Mouse (Mus musculus) forebrain, embryonic 10.5 days (tissue): ENCODE data around the gene Dcaf11. TPM values are rescaled to one million over a fixed set of nuclear protein-coding genes. Genes with fewer than 3 reads are reported as not detected.
A peak's percentile ranks its signal among the peaks of the same experiment; 100 is the strongest.

ENCODE experiments used
- DNase-seq: peaks from one replicate; pipeline ENCODE4 v3.0.0-alpha.2; 2017; ENCODE audit warnings: low spot score; ENCODE audit errors: extremely low spot score
- H3K27ac ChIP-seq: fragments of 300-500 bp; sonication (generic); 2 replicates; pipeline ENCODE4 v1.5.1; 2016; ENCODE audit warnings: mild to moderate bottlenecking
- H3K27me3 ChIP-seq: fragments of 300-500 bp; sonication (generic); 2 replicates; pipeline ENCODE4 v1.6.1; 2016; ENCODE audit warnings: mild to moderate bottlenecking; ENCODE audit not compliant: poor library complexity, severe bottlenecking
- H3K36me3 ChIP-seq: fragments of 300-500 bp; sonication (generic); replicated peaks from 2 replicates; pipeline ENCODE4 v1.6.1; 2016; ENCODE audit warnings: mild to moderate bottlenecking, moderate library complexity
- H3K4me1 ChIP-seq: fragments of 300-500 bp; sonication (generic); 2 replicates; pipeline ENCODE4 v1.6.1; 2016
- H3K4me3 ChIP-seq: fragments of 300-500 bp; sonication (generic); 2 replicates; pipeline ENCODE4 v1.5.1; 2016; ENCODE audit warnings: mild to moderate bottlenecking, moderate library complexity
- H3K9me3 ChIP-seq: fragments of 300-500 bp; sonication (generic); 2 replicates; pipeline ENCODE4 v1.6.1; 2016; ENCODE audit warnings: mild to moderate bottlenecking, moderate library complexity
- WGBS: fragments of 180-500 bp; shearing (Covaris S2); methylation state at CpG from one replicate; pipeline ENCODE4 v1.1.7; 2016; 5-methylcytosine and 5-hydroxymethylcytosine counted together
- polyA plus RNA-seq: library from polyadenylated mRNA; unstranded; fragments of >200 nt; fragmentation: Nextera tagmentation; extraction: Ambion mirVana; gene quantifications from 2 replicates; pipeline ENCODE4 v1.2.1, GENCODE M21; 2016

Gene Dcaf11
- polyA plus RNA-seq, 1 experiment from 2014 or later = 73.3 TPM

GRCm38 (mm10) chr14:55558740-55559448 is 912 bp upstream of the Dcaf11 start:
- H3K4me1 ChIP-seq = peaks cover 25% of the 10 kb centered on the region
- H3K4me3 ChIP-seq = peak overlapping the region; percentile 66
- WGBS = 63% methylated on average over 6 of the region's 6 CpGs
- H3K9me3 ChIP-seq = no peaks in the 10 kb centered on the region
- peaks cover 8% of the 10 kb centered on the region; the same call in 1 of the 2 replicates for H3K36me3 ChIP-seq
- H3K27me3 ChIP-seq = no peaks in the 10 kb centered on the region
- DNase-seq = no peak
- peak overlapping the region; percentile 94; the same call in 1 of the 2 replicates for H3K27ac ChIP-seq

- H3K4me3 ChIP-seq = peak within 1 kb of the TSS; percentile 66
- WGBS = under 1% methylated on average over 51 of the region's 51 CpGs
- H3K27ac ChIP-seq = peak within 1 kb of the TSS; percentile 94
- H3K4me1 ChIP-seq = peaks cover 25% of the 10 kb centered on the region
- peaks cover 23% of the 10 kb centered on the region for H3K36me3 ChIP-seq
- H3K9me3 ChIP-seq = no peaks in the 10 kb centered on the region
- peak; percentile 98 for DNase-seq
- no peaks in the 10 kb centered on the region for H3K27me3 ChIP-seq
These were observed 632 bp downstream of the Dcaf11 start, which contains the start of gene A730061H03Rik for GRCm38 (mm10) chr14:55560202-55561073. Gene A730061H03Rik (minus strand): TSS chr14:55560406.

GRCm38 (mm10) chr14:55561860-55562259 is 2.1 kb downstream of the Dcaf11 start:
- Histone ChIP-seq H3K9me3 (no peaks in the 10 kb centered on the region), H3K36me3 (peaks cover 37% of the 10 kb centered on the region), H3K27ac (no peak overlapping the region), H3K4me3 (no peak overlapping the region), H3K4me1 (peaks cover 22% of the 10 kb centered on the region), H3K27me3 (no peaks in the 10 kb centered on the region)
- DNase-seq = no peak
- 85% methylated on average over 10 of the region's 10 CpGs for WGBS

GRCm38 (mm10) chr14:55563249-55563648 is 3.4 kb downstream of the Dcaf11 start:
- 94% methylated on average over 11 of the region's 11 CpGs for WGBS
- Histone ChIP-seq H3K36me3 (peaks cover 51% of the 10 kb centered on the region), H3K4me3 (no peak overlapping the region), H3K9me3 (no peaks in the 10 kb centered on the region), H3K27ac (no peak overlapping the region), H3K27me3 (no peaks in the 10 kb centered on the region), H3K4me1 (peaks cover 21% of the 10 kb centered on the region)
- DNase-seq = no peak

- WGBS = 85% methylated on average over 3 of the region's 3 CpGs
- H3K36me3 ChIP-seq = peaks cover 69% of the 10 kb centered on the region
- no peak overlapping the region for H3K4me3 ChIP-seq
- no peaks in the 10 kb centered on the region for H3K27me3 ChIP-seq
- H3K27ac ChIP-seq = no peak overlapping the region
- H3K4me1 ChIP-seq = peaks cover 13% of the 10 kb centered on the region
- DNase-seq = no peak
- no peaks in the 10 kb centered on the region for H3K9me3 ChIP-seq
These were observed 5.9 kb downstream of the Dcaf11 start for GRCm38 (mm10) chr14:55565748-55566147.

- H3K27me3 ChIP-seq = no peaks in the 10 kb centered on the region
- H3K9me3 ChIP-seq = no peaks in the 10 kb centered on the region
- no peak overlapping the region for H3K27ac ChIP-seq
- 86% methylated on average over 3 of the region's 3 CpGs for WGBS
- DNase-seq = no peak
- peaks cover 69% of the 10 kb centered on the region for H3K36me3 ChIP-seq
- no peak overlapping the region for H3K4me3 ChIP-seq
- no peaks in the 10 kb centered on the region for H3K4me1 ChIP-seq
These were observed 7.7 kb downstream of the Dcaf11 start for GRCm38 (mm10) chr14:55567496-55567895.

- H3K4me1 ChIP-seq = peaks cover 4% of the 10 kb centered on the region
These were observed 10.8 kb downstream of the Dcaf11 start for GRCm38 (mm10) chr14:55570588-55570987.

GRCm38 (mm10) chr14:55571760-55572159 is 12.0 kb downstream of the Dcaf11 start:
- peaks cover 4% of the 10 kb centered on the region; the same call in 1 of the 2 replicates for H3K27me3 ChIP-seq
- H3K4me3 ChIP-seq = no peak overlapping the region
- peaks cover 11% of the 10 kb centered on the region for H3K4me1 ChIP-seq
- no peak overlapping the region for H3K27ac ChIP-seq
- DNase-seq = no peak
- H3K36me3 ChIP-seq = peaks cover 34% of the 10 kb centered on the region
- H3K9me3 ChIP-seq = no peaks in the 10 kb centered on the region

More at GRCm38 (mm10) chr14:55570588-55570987, 10.8 kb downstream of the Dcaf11 start:
- Histone ChIP-seq H3K27me3 (peaks cover 3% of the 10 kb centered on the region; the same call in 1 of the 2 replicates), H3K36me3 (peaks cover 45% of the 10 kb centered on the region), H3K4me3 (no peak overlapping the region), H3K27ac (no peak overlapping the region), H3K9me3 (no peaks in the 10 kb centered on the region)
- DNase-seq = no peak
- WGBS = 89% methylated on average over 2 of the region's 2 CpGs

- Histone ChIP-seq H3K36me3 (peaks cover 6% of the 10 kb centered on the region), H3K27ac (peak within 1 kb of the TSS; percentile 30; the same call in 1 of the 2 replicates), H3K4me1 (peaks cover 29% of the 10 kb centered on the region), H3K9me3 (no peaks in the 10 kb centered on the region), H3K4me3 (no peak within 1 kb of the TSS), H3K27me3 (peaks cover 4% of the 10 kb centered on the region; the same call in 1 of the 2 replicates)
- DNase-seq = no peak
- WGBS = 82% methylated on average over 8 of the region's 8 CpGs
These were observed 15.5 kb downstream of the Dcaf11 start, which contains the start of gene Fitm1 for GRCm38 (mm10) chr14:55575302-55575701. Gene Fitm1 (plus strand): TSS chr14:55575617.

- Histone ChIP-seq H3K27ac (peak overlapping the region; percentile 30; the same call in 1 of the 2 replicates), H3K4me1 (peaks cover 29% of the 10 kb centered on the region), H3K9me3 (no peaks in the 10 kb centered on the region), H3K27me3 (peaks cover 4% of the 10 kb centered on the region; the same call in 1 of the 2 replicates), H3K4me3 (no peak overlapping the region), H3K36me3 (peaks cover 10% of the 10 kb centered on the region)
- 79% methylated on average over 13 of the region's 13 CpGs for WGBS
- no peak for DNase-seq
These were observed 15.9 kb downstream of the Dcaf11 start for GRCm38 (mm10) chr14:55575711-55576110.

GRCm38 (mm10) chr14:55576376-55576775 is 16.6 kb downstream of the Dcaf11 start:
- peaks cover 29% of the 10 kb centered on the region for H3K4me1 ChIP-seq

GRCm38 (mm10) chr14:55577871-55578667 is 18.3 kb downstream of the Dcaf11 start, which contains the start of gene Psme1:
Gene Psme1 (plus strand): TSS chr14:55578123.
- peak within 1 kb of the TSS; percentile 78 for H3K4me3 ChIP-seq
- H3K27ac ChIP-seq = peak within 1 kb of the TSS; percentile 92
- peak; percentile 78 for DNase-seq

More at GRCm38 (mm10) chr14:55576376-55576775, 16.6 kb downstream of the Dcaf11 start:
- no peaks in the 10 kb centered on the region for H3K9me3 ChIP-seq
- H3K4me3 ChIP-seq = no peak overlapping the region
- no peak overlapping the region for H3K27ac ChIP-seq
- WGBS = 83% methylated on average over 16 of the region's 16 CpGs
- H3K36me3 ChIP-seq = peaks cover 17% of the 10 kb centered on the region
- no peak for DNase-seq
- H3K27me3 ChIP-seq = peaks cover 4% of the 10 kb centered on the region; the same call in 1 of the 2 replicates

More at GRCm38 (mm10) chr14:55577871-55578667, 18.3 kb downstream of the Dcaf11 start, which contains the start of gene Psme1:
- Histone ChIP-seq H3K27me3 (peaks cover 4% of the 10 kb centered on the region; the same call in 1 of the 2 replicates), H3K4me1 (peaks cover 32% of the 10 kb centered on the region), H3K36me3 (peaks cover 23% of the 10 kb centered on the region), H3K9me3 (no peaks in the 10 kb centered on the region)
- 1% methylated on average over 32 of the region's 32 CpGs for WGBS
